Mouse (Mus musculus): ENCODE measurements at regions not wholly inside any gene's neighbourhood (a gene's known extent, or its start where the extent isn't known, plus 50 kb on each side); places are given as distances from the start of the nearest gene placed in this dataset.

DNA sequence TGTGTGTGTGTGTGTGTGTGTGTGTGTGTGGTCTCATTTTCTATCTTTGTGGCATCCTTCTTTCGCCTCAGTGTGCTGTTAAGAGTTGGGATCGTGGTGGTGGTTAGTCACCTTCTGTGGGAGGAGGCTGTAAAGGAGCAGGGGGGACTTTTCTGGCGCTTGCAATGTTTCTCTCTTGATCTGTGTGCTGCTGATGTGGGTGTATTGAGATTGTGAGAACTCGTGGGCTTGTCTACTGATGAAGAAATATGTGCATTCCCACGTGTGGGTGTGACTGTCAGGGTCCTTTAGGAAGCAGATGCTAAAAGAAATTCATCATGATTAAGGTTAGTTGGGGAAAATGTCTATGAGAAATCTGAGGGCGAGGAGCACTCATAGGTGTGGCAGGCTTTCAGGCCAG, 1422.4 kb upstream of the Gm6569 start:
- in situ Hi-C loops (cut with MboI, MseI) = loop anchor here (10.0 kb wide), 1 partner anchor 547 kb away; no protein-coding TSS in a partner anchor
